Mouse (Mus musculus) embryonic facial prominence, embryonic 13.5 days (tissue): ENCODE results near the gene Elmod2. TPM values are rescaled to one million over a fixed set of nuclear protein-coding genes. Genes with fewer than 3 reads are reported as not detected.
"Not testable (repeated sequence)": the region's sequence is repeated elsewhere in the genome, so short reads cannot be mapped to it uniquely, and the experiment has no call there.

Experiments used
- ATAC-seq: fragments of 200-750 bp; cut with Nextera tagmentation; 2 replicates; pipeline ENCODE4 v1.8.0; 2017; ENCODE audit warnings: low read depth; ENCODE audit not compliant: insufficient number of reproducible peaks, insufficient read depth, low FRiP score, low TSS enrichment
- H3K27ac ChIP-seq: fragments of 300-500 bp; sonication (generic); 2 replicates; pipeline ENCODE4 v1.5.1; 2015; ENCODE audit warnings: moderate library complexity, mild to moderate bottlenecking, inconsistent platforms
- H3K27me3 ChIP-seq: fragments of 300-500 bp; sonication (generic); 2 replicates; pipeline ENCODE4 v1.6.1; 2015; ENCODE audit warnings: mild to moderate bottlenecking, inconsistent platforms
- H3K36me3 ChIP-seq: fragments of 300-500 bp; sonication (generic); 2 replicates; pipeline ENCODE4 v1.6.1; 2015; ENCODE audit warnings: mild to moderate bottlenecking, inconsistent platforms
- H3K4me1 ChIP-seq: fragments of 300-500 bp; sonication (generic); 2 replicates; pipeline ENCODE4 v1.6.1; 2015; ENCODE audit warnings: inconsistent platforms
- H3K4me2 ChIP-seq: fragments of 300-500 bp; sonication (generic); 2 replicates; pipeline ENCODE4 v1.6.1; 2015; ENCODE audit warnings: moderate library complexity, mild to moderate bottlenecking, inconsistent platforms
- H3K4me3 ChIP-seq: fragments of 300-500 bp; sonication (generic); 2 replicates; pipeline ENCODE4 v1.5.1; 2015; ENCODE audit warnings: mild to moderate bottlenecking, inconsistent platforms
- H3K9ac ChIP-seq: fragments of 300-500 bp; sonication (generic); 2 replicates; pipeline ENCODE4 v1.6.1; 2015; ENCODE audit warnings: mild to moderate bottlenecking, inconsistent platforms
- H3K9me3 ChIP-seq: fragments of 300-500 bp; sonication (generic); 2 replicates; pipeline ENCODE4 v1.6.1; 2016; ENCODE audit warnings: inconsistent platforms
- WGBS: fragments of 180-500 bp; shearing (Covaris S2); methylation state at CpG from one replicate; pipeline ENCODE4 v1.1.7; 2015; ENCODE audit warnings: mixed read lengths; 5-methylcytosine and 5-hydroxymethylcytosine counted together
- polyA plus RNA-seq: library from polyadenylated mRNA; unstranded; fragments of >200 nt; fragmentation: Nextera tagmentation; extraction: Ambion mirVana; gene quantifications from 2 replicates; pipeline ENCODE4 v1.2.1, GENCODE M21; 2015

Elmod2 gene
- polyA plus RNA-seq, 1 experiment from 2014 or later, result 20.3 TPM

GRCm38 (mm10) chr8:83323056-83323455, 9.2 kb downstream of the Elmod2 start:
- Histone ChIP-seq H3K9me3 (no peaks in the 10 kb centered on the region), H3K9ac (no peak overlapping the region), H3K36me3 (peaks cover 47% of the 10 kb centered on the region), H3K27me3 (no peaks in the 10 kb centered on the region), H3K4me1 (peaks cover 11% of the 10 kb centered on the region), H3K4me3 (no peak overlapping the region), H3K27ac (no peak overlapping the region), H3K4me2 (no peak overlapping the region)
- WGBS, result 91% methylated on average over 2 of the region's 2 CpGs
- ATAC-seq, result no peak

GRCm38 (mm10) chr8:83322374-83322773, 9.9 kb downstream of the Elmod2 start:
- H3K9ac ChIP-seq, result 0 out of 2 replicates have a peak overlapping the region, but pooled peaks have one; percentile 3
- ATAC-seq, result no peak
- 87% methylated on average over 6 of the region's 6 CpGs for WGBS
- H3K4me2 ChIP-seq, result no peak overlapping the region
- no peaks in the 10 kb centered on the region for H3K27me3 ChIP-seq
- no peak overlapping the region for H3K27ac ChIP-seq
- H3K9me3 ChIP-seq, result no peaks in the 10 kb centered on the region
- H3K4me3 ChIP-seq, result no peak overlapping the region
- peaks cover 47% of the 10 kb centered on the region for H3K36me3 ChIP-seq
- peaks cover 11% of the 10 kb centered on the region for H3K4me1 ChIP-seq

- Histone ChIP-seq H3K4me2 (no peak overlapping the region), H3K4me3 (no peak overlapping the region), H3K27ac (peak overlapping the region; percentile 39; the same call in 1 of the 2 replicates), H3K9me3 (no peaks in the 10 kb centered on the region), H3K27me3 (no peaks in the 10 kb centered on the region), H3K36me3 (peaks cover 57% of the 10 kb centered on the region), H3K9ac (0 out of 2 replicates have a peak overlapping the region, but pooled peaks have one; percentile 28), H3K4me1 (peaks cover 13% of the 10 kb centered on the region)
- no peak; the same call in 1 of the 2 replicates for ATAC-seq
- WGBS, result 28% methylated on average over 3 of the region's 3 CpGs
Observed at GRCm38 (mm10) chr8:83320543-83320942, 11.7 kb downstream of the Elmod2 start.

- no peak for ATAC-seq
- Histone ChIP-seq H3K4me1 (peaks cover 9% of the 10 kb centered on the region), H3K4me3 (no peak overlapping the region), H3K27me3 (no peaks in the 10 kb centered on the region), H3K4me2 (no peak overlapping the region), H3K9me3 (no peaks in the 10 kb centered on the region), H3K9ac (no peak overlapping the region), H3K27ac (no peak overlapping the region), H3K36me3 (peaks cover 40% of the 10 kb centered on the region)
- 39% methylated on average over 2 of the region's 2 CpGs for WGBS
Observed at GRCm38 (mm10) chr8:83315691-83316090, 16.6 kb downstream of the Elmod2 start.

GRCm38 (mm10) chr8:83315084-83315483, 17.2 kb downstream of the Elmod2 start:
- not testable (repeated sequence) for H3K27me3 ChIP-seq, H3K9me3 ChIP-seq, H3K9ac ChIP-seq, H3K4me1 ChIP-seq, H3K4me2 ChIP-seq, ATAC-seq, H3K4me3 ChIP-seq, H3K27ac ChIP-seq
- peaks cover 36% of the 10 kb centered on the region for H3K36me3 ChIP-seq
- 44% methylated on average over 4 of the region's 4 CpGs for WGBS

- ATAC-seq, result no peak
- Histone ChIP-seq H3K9ac (no peak overlapping the region), H3K4me2 (no peak overlapping the region), H3K4me1 (no peaks in the 10 kb centered on the region), H3K4me3 (no peak overlapping the region), H3K27ac (no peak overlapping the region), H3K36me3 (peaks cover 4% of the 10 kb centered on the region; the same call in 1 of the 2 replicates), H3K9me3 (no peaks in the 10 kb centered on the region), H3K27me3 (no peaks in the 10 kb centered on the region)
- WGBS, result 79% methylated on average over 6 of the region's 6 CpGs
Observed at GRCm38 (mm10) chr8:83309836-83310235, 22.4 kb downstream of the Elmod2 start.

- no peak for ATAC-seq
- 92% methylated on average over 1 of the region's 1 CpGs for WGBS
- H3K4me1 ChIP-seq, result no peaks in the 10 kb centered on the region
Observed at GRCm38 (mm10) chr8:83304946-83305345, 27.3 kb downstream of the Elmod2 start.

GRCm38 (mm10) chr8:83300135-83300534, 32.2 kb downstream of the Elmod2 start:
- H3K9ac ChIP-seq, result no peak overlapping the region
- H3K4me2 ChIP-seq, result no peak overlapping the region
- ATAC-seq, result no peak
- no peaks in the 10 kb centered on the region for H3K36me3 ChIP-seq
- H3K27ac ChIP-seq, result no peak overlapping the region
- no peak overlapping the region for H3K4me3 ChIP-seq
- 0 out of 2 replicates have a peak, but pooled peaks cover 2% of the 10 kb centered on the region for H3K9me3 ChIP-seq
- H3K27me3 ChIP-seq, result no peaks in the 10 kb centered on the region
- 65% methylated on average over 1 of the region's 1 CpGs for WGBS
- no peaks in the 10 kb centered on the region for H3K4me1 ChIP-seq

More at GRCm38 (mm10) chr8:83304946-83305345, 27.3 kb downstream of the Elmod2 start:
- Histone ChIP-seq H3K36me3 (no peaks in the 10 kb centered on the region), H3K27me3 (no peaks in the 10 kb centered on the region), H3K9me3 (0 out of 2 replicates have a peak, but pooled peaks cover 2% of the 10 kb centered on the region), H3K27ac (no peak overlapping the region), H3K4me3 (no peak overlapping the region), H3K9ac (no peak overlapping the region), H3K4me2 (no peak overlapping the region)

GRCm38 (mm10) chr8:83297375-83297774, 34.9 kb downstream of the Elmod2 start:
- ATAC-seq, result no peak
- Histone ChIP-seq H3K4me2 (no peak overlapping the region), H3K9me3 (0 out of 2 replicates have a peak, but pooled peaks cover 2% of the 10 kb centered on the region), H3K36me3 (no peaks in the 10 kb centered on the region), H3K4me3 (no peak overlapping the region), H3K4me1 (no peaks in the 10 kb centered on the region), H3K27me3 (no peaks in the 10 kb centered on the region), H3K27ac (no peak overlapping the region), H3K9ac (no peak overlapping the region)
- 48% methylated on average over 4 of the region's 4 CpGs for WGBS

- WGBS, result 4% methylated on average over 20 of the region's 20 CpGs
Observed at GRCm38 (mm10) chr8:83290176-83290575, 42.1 kb downstream of the Elmod2 start, which contains the start of gene Ucp1. Gene Ucp1, plus strand, starts transcription at chr8:83290352.

GRCm38 (mm10) chr8:83285391-83285790, 46.9 kb downstream of the Elmod2 start:
- no peaks in the 10 kb centered on the region for H3K9me3 ChIP-seq
- H3K27me3 ChIP-seq, result peaks cover 19% of the 10 kb centered on the region
- no peak overlapping the region for H3K4me3 ChIP-seq
- no peak overlapping the region for H3K9ac ChIP-seq
- H3K27ac ChIP-seq, result no peak overlapping the region
- ATAC-seq, result no peak
- H3K4me2 ChIP-seq, result no peak overlapping the region
- peaks cover 2% of the 10 kb centered on the region for H3K4me1 ChIP-seq
- H3K36me3 ChIP-seq, result no peaks in the 10 kb centered on the region
- 82% methylated on average over 8 of the region's 8 CpGs for WGBS

More at GRCm38 (mm10) chr8:83290176-83290575, 42.1 kb downstream of the Elmod2 start, which contains the start of gene Ucp1:
- peak within 1 kb of the TSS; percentile 71 for H3K4me2 ChIP-seq
- H3K4me3 ChIP-seq, result peak within 1 kb of the TSS; percentile 36
- H3K9ac ChIP-seq, result peak within 1 kb of the TSS; percentile 58
- H3K4me1 ChIP-seq, result peaks cover 4% of the 10 kb centered on the region
- H3K36me3 ChIP-seq, result no peaks in the 10 kb centered on the region
- no peak within 1 kb of the TSS for H3K27ac ChIP-seq
- H3K27me3 ChIP-seq, result peaks cover 24% of the 10 kb centered on the region
- no peaks in the 10 kb centered on the region for H3K9me3 ChIP-seq
- ATAC-seq, result no peak

- no peaks in the 10 kb centered on the region for H3K36me3 ChIP-seq
- no peak overlapping the region for H3K4me2 ChIP-seq
- ATAC-seq, result no peak
- no peaks in the 10 kb centered on the region for H3K4me1 ChIP-seq
- H3K4me3 ChIP-seq, result no peak overlapping the region
- no peaks in the 10 kb centered on the region for H3K9me3 ChIP-seq
- H3K9ac ChIP-seq, result no peak overlapping the region
- H3K27me3 ChIP-seq, result no peaks in the 10 kb centered on the region
- WGBS, result 80% methylated on average over 6 of the region's 6 CpGs
- no peak overlapping the region for H3K27ac ChIP-seq
Observed at GRCm38 (mm10) chr8:83278431-83278830, 53.9 kb downstream of the Elmod2 start.
